Mouse (Mus musculus): ENCODE measurements at regions not wholly inside any gene's neighbourhood (a gene's known extent, or its start where the extent isn't known, plus 50 kb on each side); places are given as distances from the start of the nearest gene placed in this dataset.
A peak's percentile ranks its signal among the peaks of the same experiment; 100 is the strongest.

DNA sequence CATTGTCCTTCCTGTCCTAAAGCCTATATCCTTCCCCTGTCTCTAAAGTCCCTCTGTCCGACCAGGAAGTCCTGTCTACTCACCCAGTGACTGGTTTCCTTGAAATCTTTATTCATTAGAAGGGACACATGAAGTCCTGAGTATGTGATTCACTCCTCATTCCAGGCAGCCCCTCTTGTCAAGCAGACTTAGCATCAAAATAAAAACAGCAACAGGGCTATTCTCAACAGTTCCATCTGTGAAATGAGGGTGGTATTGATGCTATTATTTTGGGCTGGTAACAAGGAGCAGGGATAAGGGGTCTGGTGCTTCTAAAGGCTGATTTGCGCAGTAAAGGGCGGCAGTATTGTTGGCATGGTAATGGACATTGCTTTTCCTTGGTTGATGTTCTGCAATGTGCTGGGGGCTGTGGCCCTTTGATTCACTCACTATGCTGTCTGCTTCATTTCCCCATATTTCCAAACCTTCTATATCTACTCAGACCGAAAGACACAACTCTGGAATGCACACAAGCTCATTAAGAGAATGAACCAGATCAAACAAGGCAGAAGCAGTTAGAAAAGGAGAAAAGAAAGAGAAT, 2955.6 kb upstream of the Lrrc6 start:
- Histone ChIP-seq H3K4me1 (ENCODE audit: control insufficient read depth, insufficient read depth, low read length) (no peaks in the 10 kb centered on the region), H3K27me3 (ENCODE audit: control insufficient read depth, insufficient read depth, low read length) (no peaks in the 10 kb centered on the region), H3K4me3 (ENCODE audit: low read length) (no peak overlapping the region), H3K4me2 (ENCODE audit: low read depth, low read length) (no peak overlapping the region), H3K36me3 (ENCODE audit: control insufficient read depth, insufficient read depth) (no peaks in the 10 kb centered on the region), H3K9me3 (replicated peaks; ENCODE audit: control insufficient read depth, low read length) (no peaks in the 10 kb centered on the region), H3K9ac (ENCODE audit: low read length) (no peak overlapping the region), H3K27ac (ENCODE audit: low read length) (no peak overlapping the region)
- no peak for ATAC-seq (replicated peaks; ENCODE audit: extremely low read depth, insufficient read depth, low FRiP score)
- 81% methylated on average over 4 of the region's 4 CpGs for WGBS

GRCm38 (mm10) chr15:69441008-69441407, 2940.3 kb upstream of the Lrrc6 start:
- H3K4me1 ChIP-seq (ENCODE audit: control insufficient read depth, insufficient read depth, low read length), result no peaks in the 10 kb centered on the region
- no peak overlapping the region for H3K9ac ChIP-seq (ENCODE audit: low read length)
- no peak overlapping the region for H3K27ac ChIP-seq (ENCODE audit: low read length)
- ATAC-seq (replicated peaks; ENCODE audit: extremely low read depth, insufficient read depth, low FRiP score), result no peak
- no peak overlapping the region for H3K4me3 ChIP-seq (ENCODE audit: low read length)
- no peaks in the 10 kb centered on the region for H3K27me3 ChIP-seq (ENCODE audit: control insufficient read depth, insufficient read depth, low read length)
- WGBS, result 67% methylated on average over 3 of the region's 3 CpGs
- H3K36me3 ChIP-seq (ENCODE audit: control insufficient read depth, insufficient read depth), result no peaks in the 10 kb centered on the region
- H3K4me2 ChIP-seq (ENCODE audit: low read depth, low read length), result no peak overlapping the region
- H3K9me3 ChIP-seq (replicated peaks; ENCODE audit: control insufficient read depth, low read length), result no peaks in the 10 kb centered on the region

DNA sequence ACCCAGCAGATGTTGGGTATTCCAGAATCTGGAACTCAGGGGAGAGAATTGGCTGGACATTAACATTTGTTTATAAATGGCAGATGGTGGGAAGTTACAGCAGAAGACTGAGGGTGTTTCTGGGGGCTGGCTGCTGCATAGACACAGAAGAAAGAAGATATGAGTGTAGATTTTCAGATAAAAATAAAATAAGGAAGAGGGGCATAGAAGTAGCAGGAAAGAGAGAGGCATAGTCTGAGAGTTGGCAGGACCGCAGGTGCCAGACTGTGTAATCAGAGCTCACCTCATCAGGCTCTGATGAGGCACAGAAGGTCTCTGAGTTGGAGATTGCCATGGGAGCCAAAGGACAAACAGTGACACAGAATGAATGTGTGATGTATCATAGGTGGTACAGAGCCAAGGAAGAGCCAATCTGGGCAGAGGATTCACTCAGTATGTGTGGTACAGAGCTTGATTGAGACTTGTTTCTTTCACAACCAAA, 2912.9 kb upstream of the Lrrc6 start:
- Histone ChIP-seq H3K9ac (ENCODE audit: low read length) (no peak overlapping the region), H3K4me2 (ENCODE audit: low read depth, low read length) (no peak overlapping the region), H3K36me3 (ENCODE audit: control insufficient read depth, insufficient read depth) (no peaks in the 10 kb centered on the region), H3K4me1 (ENCODE audit: control insufficient read depth, insufficient read depth, low read length) (no peaks in the 10 kb centered on the region), H3K4me3 (ENCODE audit: low read length) (no peak overlapping the region), H3K27ac (ENCODE audit: low read length) (no peak overlapping the region), H3K9me3 (replicated peaks; ENCODE audit: control insufficient read depth, low read length) (no peaks in the 10 kb centered on the region), H3K27me3 (ENCODE audit: control insufficient read depth, insufficient read depth, low read length) (no peaks in the 10 kb centered on the region)
- WGBS, result 88% methylated on average over 1 of the region's 1 CpGs
- no peak for ATAC-seq (replicated peaks; ENCODE audit: extremely low read depth, insufficient read depth, low FRiP score)

GRCm38 (mm10) chr15:69389575-69389974, 2888.9 kb upstream of the Lrrc6 start:
- H3K9ac ChIP-seq (ENCODE audit: low read length), result no peak overlapping the region
- H3K9me3 ChIP-seq (replicated peaks; ENCODE audit: control insufficient read depth, low read length), result no peaks in the 10 kb centered on the region
- H3K4me2 ChIP-seq (ENCODE audit: low read depth, low read length), result no peak overlapping the region
- H3K27ac ChIP-seq (ENCODE audit: low read length), result no peak overlapping the region
- H3K36me3 ChIP-seq (ENCODE audit: control insufficient read depth, insufficient read depth), result no peaks in the 10 kb centered on the region
- H3K4me3 ChIP-seq (ENCODE audit: low read length), result no peak overlapping the region
- 80% methylated on average over 4 of the region's 4 CpGs for WGBS
- ATAC-seq (replicated peaks; ENCODE audit: extremely low read depth, insufficient read depth, low FRiP score), result no peak
- no peaks in the 10 kb centered on the region for H3K4me1 ChIP-seq (ENCODE audit: control insufficient read depth, insufficient read depth, low read length)
- H3K27me3 ChIP-seq (ENCODE audit: control insufficient read depth, insufficient read depth, low read length), result no peaks in the 10 kb centered on the region

- H3K9ac ChIP-seq (ENCODE audit: low read length), result no peak overlapping the region
- H3K4me2 ChIP-seq (ENCODE audit: low read depth, low read length), result no peak overlapping the region
- no peaks in the 10 kb centered on the region for H3K9me3 ChIP-seq (replicated peaks; ENCODE audit: control insufficient read depth, low read length)
- no peak overlapping the region for H3K27ac ChIP-seq (ENCODE audit: low read length)
- no peaks in the 10 kb centered on the region for H3K27me3 ChIP-seq (ENCODE audit: control insufficient read depth, insufficient read depth, low read length)
- H3K4me3 ChIP-seq (ENCODE audit: low read length), result no peak overlapping the region
- no peaks in the 10 kb centered on the region for H3K4me1 ChIP-seq (ENCODE audit: control insufficient read depth, insufficient read depth, low read length)
- no peaks in the 10 kb centered on the region for H3K36me3 ChIP-seq (ENCODE audit: control insufficient read depth, insufficient read depth)
- ATAC-seq (replicated peaks; ENCODE audit: extremely low read depth, insufficient read depth, low FRiP score), result no peak
Observed at GRCm38 (mm10) chr15:69387466-69387865, 2886.8 kb upstream of the Lrrc6 start.

GRCm38 (mm10) chr15:69365440-69365839, 2864.7 kb upstream of the Lrrc6 start:
- H3K36me3 ChIP-seq (ENCODE audit: control insufficient read depth, insufficient read depth), result no peaks in the 10 kb centered on the region
- no peak overlapping the region for H3K4me3 ChIP-seq (ENCODE audit: low read length)
- no peaks in the 10 kb centered on the region for H3K27me3 ChIP-seq (ENCODE audit: control insufficient read depth, insufficient read depth, low read length)
- no peak overlapping the region for H3K27ac ChIP-seq (ENCODE audit: low read length)
- H3K4me1 ChIP-seq (ENCODE audit: control insufficient read depth, insufficient read depth, low read length), result no peaks in the 10 kb centered on the region
- H3K9ac ChIP-seq (ENCODE audit: low read length), result no peak overlapping the region
- ATAC-seq (replicated peaks; ENCODE audit: extremely low read depth, insufficient read depth, low FRiP score), result no peak
- no peaks in the 10 kb centered on the region for H3K9me3 ChIP-seq (replicated peaks; ENCODE audit: control insufficient read depth, low read length)
- no peak overlapping the region for H3K4me2 ChIP-seq (ENCODE audit: low read depth, low read length)

DNA sequence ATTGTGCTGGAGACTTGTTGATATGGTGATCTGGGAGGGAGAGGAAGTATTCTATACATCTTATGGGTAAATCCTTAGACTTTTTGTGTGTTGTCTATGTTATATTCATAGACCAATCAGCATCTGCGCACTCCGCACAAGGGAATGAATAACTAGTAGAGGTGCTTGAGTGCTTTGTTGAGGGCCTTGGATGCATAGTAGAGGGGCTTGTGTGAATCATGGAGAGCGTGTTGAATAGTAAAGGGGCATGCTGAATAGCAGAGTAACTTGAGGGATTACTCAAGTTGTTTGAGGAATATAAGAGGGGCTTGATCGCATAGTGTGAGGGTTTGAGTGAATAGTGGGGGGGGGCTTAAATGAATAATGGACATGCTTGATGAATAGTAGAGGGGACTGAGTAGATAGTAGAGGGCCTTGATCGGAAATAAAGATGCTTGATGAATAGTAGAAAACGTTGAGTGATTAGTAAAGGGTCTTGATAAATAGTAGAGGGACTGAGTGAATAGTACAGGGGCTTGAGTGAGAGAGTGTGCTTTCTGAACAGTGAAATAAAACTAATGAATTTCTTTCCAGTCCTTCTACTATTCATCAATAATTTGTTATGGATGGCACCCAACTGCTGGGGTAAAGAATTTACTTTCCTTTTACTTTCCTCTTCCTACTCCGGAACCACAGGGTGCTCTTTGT, 2849.5 kb upstream of the Lrrc6 start:
- ATAC-seq (replicated peaks; ENCODE audit: extremely low read depth, insufficient read depth, low FRiP score), result no peak
- WGBS, result 84% methylated on average over 7 of the region's 7 CpGs
- Histone ChIP-seq H3K9ac (ENCODE audit: low read length) (no peak overlapping the region), H3K36me3 (ENCODE audit: control insufficient read depth, insufficient read depth) (no peaks in the 10 kb centered on the region), H3K4me3 (ENCODE audit: low read length) (no peak overlapping the region), H3K9me3 (replicated peaks; ENCODE audit: control insufficient read depth, low read length) (no peaks in the 10 kb centered on the region), H3K27me3 (ENCODE audit: control insufficient read depth, insufficient read depth, low read length) (no peaks in the 10 kb centered on the region), H3K27ac (ENCODE audit: low read length) (no peak overlapping the region), H3K4me1 (ENCODE audit: control insufficient read depth, insufficient read depth, low read length) (no peaks in the 10 kb centered on the region), H3K4me2 (ENCODE audit: low read depth, low read length) (no peak overlapping the region)

GRCm38 (mm10) chr15:69346065-69346464, 2845.4 kb upstream of the Lrrc6 start:
- ATAC-seq (replicated peaks; ENCODE audit: extremely low read depth, insufficient read depth, low FRiP score), result peak; percentile 65; the same call in 1 of the 2 replicates
- WGBS, result 36% methylated on average over 1 of the region's 1 CpGs
- H3K4me2 ChIP-seq (ENCODE audit: low read depth, low read length), result no peak overlapping the region

DNA sequence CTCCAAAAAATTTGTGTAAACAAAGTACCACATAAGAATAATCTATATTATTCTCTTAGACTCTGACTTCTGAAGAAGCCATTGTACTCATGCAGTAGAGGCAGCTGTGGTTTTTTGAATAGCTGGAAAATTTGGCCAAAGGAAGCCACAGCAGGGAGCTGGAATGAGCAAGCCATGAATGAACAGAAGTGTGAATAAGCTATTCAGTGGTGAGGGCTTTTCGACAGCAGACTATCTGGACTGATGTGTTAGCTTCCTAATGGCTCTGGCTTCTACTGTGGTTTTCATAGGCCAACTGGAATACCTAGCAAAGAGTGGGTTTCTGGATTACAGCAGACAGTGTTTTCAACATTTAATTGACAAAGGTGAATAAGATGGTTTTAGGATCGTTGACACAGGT, 2842.0 kb upstream of the Lrrc6 start:
- no peaks in the 10 kb centered on the region for H3K4me1 ChIP-seq (ENCODE audit: control insufficient read depth, insufficient read depth, low read length)
- no peaks in the 10 kb centered on the region for H3K27me3 ChIP-seq (ENCODE audit: control insufficient read depth, insufficient read depth, low read length)
- 66% methylated on average over 2 of the region's 2 CpGs for WGBS
- H3K9ac ChIP-seq (ENCODE audit: low read length), result no peak overlapping the region
- H3K27ac ChIP-seq (ENCODE audit: low read length), result no peak overlapping the region
- H3K4me3 ChIP-seq (ENCODE audit: low read length), result no peak overlapping the region
- H3K9me3 ChIP-seq (replicated peaks; ENCODE audit: control insufficient read depth, low read length), result peaks cover 4% of the 10 kb centered on the region; the same call in 1 of the 2 replicates
- H3K4me2 ChIP-seq (ENCODE audit: low read depth, low read length), result no peak overlapping the region
- no peak for ATAC-seq (replicated peaks; ENCODE audit: extremely low read depth, insufficient read depth, low FRiP score)
- no peaks in the 10 kb centered on the region for H3K36me3 ChIP-seq (ENCODE audit: control insufficient read depth, insufficient read depth)

More at GRCm38 (mm10) chr15:69346065-69346464, 2845.4 kb upstream of the Lrrc6 start:
- H3K4me3 ChIP-seq (ENCODE audit: low read length), result no peak overlapping the region
- H3K27me3 ChIP-seq (ENCODE audit: control insufficient read depth, insufficient read depth, low read length), result no peaks in the 10 kb centered on the region
- H3K36me3 ChIP-seq (ENCODE audit: control insufficient read depth, insufficient read depth), result no peaks in the 10 kb centered on the region
- no peaks in the 10 kb centered on the region for H3K4me1 ChIP-seq (ENCODE audit: control insufficient read depth, insufficient read depth, low read length)
- H3K9me3 ChIP-seq (replicated peaks; ENCODE audit: control insufficient read depth, low read length), result no peaks in the 10 kb centered on the region
- H3K27ac ChIP-seq (ENCODE audit: low read length), result no peak overlapping the region
- no peak overlapping the region for H3K9ac ChIP-seq (ENCODE audit: low read length)

All from heart, embryonic 16.5 days (tissue).